Mouse (Mus musculus) ES-E14 (cell line): Measurements from ENCODE around the gene Serpinh1. TPM values are rescaled to one million over a fixed set of nuclear protein-coding genes. Genes with fewer than 3 reads are reported as not detected.

ENCODE experiments used
- DNase-seq: peaks from one replicate; pipeline ENCODE4 v3.0.0-alpha.2; 2013; ENCODE audit warnings: low read depth, low spot score
- H3K27ac ChIP-seq: 2 replicates; pipeline ENCODE4 v1.5.1; 2012; ENCODE audit warnings: low read depth, mild to moderate bottlenecking, low read length, moderate library complexity, mixed read lengths; ENCODE audit not compliant: poor library complexity, insufficient read depth, severe bottlenecking
- H3K36me3 ChIP-seq: 2 replicates; pipeline ENCODE4 v1.6.1; 2012; ENCODE audit warnings: mild to moderate bottlenecking, low read length, moderate library complexity, mixed read lengths; ENCODE audit not compliant: control insufficient read depth, poor library complexity, insufficient read depth, severe bottlenecking
- H3K4me1 ChIP-seq, 2 experiments: fragments of 150-350 bp in 1 of 2; sonication (generic) in 1 of 2; 2 replicates each; pipeline ENCODE4 v1.6.1; 2012; ENCODE audit warnings: low read length in 2 of 2, mild to moderate bottlenecking in 1 of 2, mixed read lengths in 1 of 2; ENCODE audit not compliant: control insufficient read depth in 2 of 2, insufficient read depth in 2 of 2, poor library complexity in 1 of 2
- H3K4me3 ChIP-seq, 2 experiments: fragments of 150-350 bp in 1 of 2; sonication (generic) in 1 of 2; 2 replicates each; pipeline ENCODE4 v1.5.1; 2012; ENCODE audit warnings: low read length in 2 of 2, low read depth in 1 of 2, mild to moderate bottlenecking in 1 of 2, mixed read lengths in 1 of 2; ENCODE audit not compliant: insufficient read depth in 1 of 2, poor library complexity in 1 of 2, severe bottlenecking in 1 of 2
- H3K9ac ChIP-seq: 2 replicates; pipeline ENCODE4 v1.6.1; 2012; ENCODE audit warnings: low read depth, mild to moderate bottlenecking, low read length, mixed read lengths; ENCODE audit not compliant: poor library complexity, insufficient read depth, severe bottlenecking
- H3K9me3 ChIP-seq: fragments of 150-350 bp; sonication (generic); 2 replicates; pipeline ENCODE4 v1.6.1; 2012; ENCODE audit warnings: low read depth, mild to moderate bottlenecking, low read length; ENCODE audit not compliant: control insufficient read depth, insufficient read depth
- CHD2 ChIP-seq: IDR thresholded peaks from 2 replicates; pipeline ENCODE4 v1.6.1; 2014; ENCODE audit warnings: mild to moderate bottlenecking, low read depth, low read length, inconsistent platforms
- HCFC1 ChIP-seq: IDR thresholded peaks from 2 replicates; pipeline ENCODE4 v1.6.1; 2012; ENCODE audit warnings: low read length, inconsistent platforms, borderline replicate concordance; ENCODE audit not compliant: insufficient read depth
- MAFK ChIP-seq: IDR thresholded peaks from 2 replicates; pipeline ENCODE4 v1.6.1; 2014; ENCODE audit warnings: mild to moderate bottlenecking, low read depth, low read length, inconsistent platforms; ENCODE audit not compliant: insufficient read depth
- ZC3H11A ChIP-seq: IDR thresholded peaks from 2 replicates; pipeline ENCODE4 v1.6.1; 2012; ENCODE audit warnings: low read depth, mild to moderate bottlenecking, inconsistent platforms, low read length, borderline replicate concordance
- ZNF384 ChIP-seq: IDR thresholded peaks from 2 replicates; pipeline ENCODE4 v1.6.1; 2012; ENCODE audit warnings: low read depth, low read length, inconsistent platforms
- in situ Hi-C, 2 experiments: fragments of 600-800 bp; cut with MboI; formaldehyde crosslinking; loops; one replicate each; pipeline ENCODE4 v1.15.1; 2025; ENCODE audit warnings: low sequenced_read_pairs in 2 of 2, inconsistent platforms in 1 of 2; ENCODE audit not compliant: unreplicated experiment in 2 of 2
- total RNA-seq: library from RNA; depleted of rRNA; stranded (reverse); fragments of 300-350 nt; gene quantifications from 2 replicates; pipeline ENCODE4 v1.2.3, GENCODE M21; 2012

Serpinh1 gene
- total RNA-seq, 1 experiment, result 500 TPM

GRCm38 (mm10) chr7:99357201-99357600 lies 4.2 kb upstream of the Serpinh1 start:
- no peak overlapping the region for H3K4me3 ChIP-seq
- no peak overlapping the region for H3K9ac ChIP-seq
- in situ Hi-C loops, result no loop called here
- peaks cover 11 to 49% of the 10 kb centered on the region in 2 experiments for H3K4me1 ChIP-seq
- TF ChIP-seq CHD2, result no peak
- DNase-seq, result no peak
- no peaks in the 10 kb centered on the region for H3K9me3 ChIP-seq
- H3K27ac ChIP-seq, result no peak overlapping the region
- H3K36me3 ChIP-seq, result no peaks in the 10 kb centered on the region

GRCm38 (mm10) chr7:99356244-99356930 lies 3.3 kb upstream of the Serpinh1 start:
- Histone ChIP-seq H3K4me3 (peak overlapping the region in 1 of 2 experiments; percentile 19; a peak in 1 of 4 replicates), H3K9me3 (no peaks in the 10 kb centered on the region), H3K27ac (no peak overlapping the region), H3K36me3 (no peaks in the 10 kb centered on the region), H3K4me1 (peaks cover 14 to 53% of the 10 kb centered on the region in 2 experiments), H3K9ac (no peak overlapping the region; the same call in 1 of the 2 replicates)
- TF ChIP-seq CHD2 (no peak), ZNF384 (no peak), ZC3H11A (no peak), MAFK (no peak), HCFC1 (no peak)
- no peak for DNase-seq
- in situ Hi-C loops, result no loop called here

GRCm38 (mm10) chr7:99355731-99356131 lies 2.7 kb upstream of the Serpinh1 start:
- Histone ChIP-seq H3K27ac (0 out of 2 replicates have a peak overlapping the region, but pooled peaks have one; percentile 7), H3K36me3 (no peaks in the 10 kb centered on the region; the same call in 1 of the 2 replicates), H3K9ac (peak overlapping the region; percentile 49), H3K4me3 (peak overlapping the region; percentile 15 to 19; a peak in 2 of 4 replicates), H3K9me3 (no peaks in the 10 kb centered on the region), H3K4me1 (peaks cover 10 to 55% of the 10 kb centered on the region in 2 experiments)
- no peak for TF ChIP-seq ZC3H11A
- TF ChIP-seq HCFC1, result no peak
- TF ChIP-seq CHD2, result no peak
- peak; percentile 76 for TF ChIP-seq MAFK
- TF ChIP-seq ZNF384, result no peak
- in situ Hi-C loops, result no loop called here
- DNase-seq, result no peak

GRCm38 (mm10) chr7:99351802-99352517 lies 1.1 kb downstream of the Serpinh1 start:
- in situ Hi-C loops, result no loop called here
- H3K4me1 ChIP-seq, result peaks cover 10 to 46% of the 10 kb centered on the region in 2 experiments

More at GRCm38 (mm10) chr7:99351802-99352517, 1.1 kb downstream of the Serpinh1 start:
- Histone ChIP-seq H3K27ac (peak overlapping the region; percentile 37; the same call in 1 of the 2 replicates), H3K9me3 (no peaks in the 10 kb centered on the region), H3K36me3 (peaks cover 12% of the 10 kb centered on the region; the same call in 1 of the 2 replicates), H3K4me3 (peak overlapping the region; percentile 72 to 75), H3K9ac (peak overlapping the region; percentile 79)
- no peak for DNase-seq
- TF ChIP-seq CHD2 (no peak), ZC3H11A (no peak), HCFC1 (no peak), ZNF384 (no peak), MAFK (no peak)
